Mouse (Mus musculus) hindbrain, embryonic 16.5 days (tissue): ENCODE measurements at regions not wholly inside any gene's neighbourhood (a gene's known extent, or its start where the extent isn't known, plus 50 kb on each side); places are given as distances from the start of the nearest gene placed in this dataset.

Experiments used
- ATAC-seq: fragments of 200-750 bp; cut with Nextera tagmentation; 2 replicates; pipeline ENCODE4 v1.8.0; 2017; ENCODE audit warnings: moderate TSS enrichment, moderate library complexity
- H3K27ac ChIP-seq: fragments of 300-500 bp; sonication (generic); 2 replicates; pipeline ENCODE4 v1.5.1; 2014; ENCODE audit warnings: low read depth, mild to moderate bottlenecking, control low read depth, low read length, moderate library complexity
- H3K27me3 ChIP-seq: fragments of 300-500 bp; sonication (generic); replicated peaks from 2 replicates; pipeline ENCODE4 v1.6.1; 2014; ENCODE audit warnings: low read length; ENCODE audit not compliant: control insufficient read depth, insufficient read depth
- H3K36me3 ChIP-seq: fragments of 300-500 bp; sonication (generic); 2 replicates; pipeline ENCODE4 v1.6.1; 2014; ENCODE audit warnings: mild to moderate bottlenecking, low read length, moderate library complexity, mixed read lengths; ENCODE audit not compliant: control insufficient read depth, insufficient read depth
- H3K4me1 ChIP-seq: fragments of 300-500 bp; sonication (generic); 2 replicates; pipeline ENCODE4 v1.6.1; 2014; ENCODE audit warnings: low read depth, low read length; ENCODE audit not compliant: control insufficient read depth, insufficient read depth
- H3K4me2 ChIP-seq: fragments of 300-500 bp; sonication (generic); 2 replicates; pipeline ENCODE4 v1.6.1; 2014; ENCODE audit warnings: mild to moderate bottlenecking, low read length, control low read depth, moderate library complexity
- H3K4me3 ChIP-seq: fragments of 300-500 bp; sonication (generic); 2 replicates; pipeline ENCODE4 v1.5.1; 2014; ENCODE audit warnings: mild to moderate bottlenecking, low read length, control low read depth, moderate library complexity
- H3K9ac ChIP-seq: fragments of 300-500 bp; sonication (generic); 2 replicates; pipeline ENCODE4 v1.6.1; 2014; ENCODE audit warnings: low read depth, mild to moderate bottlenecking, control low read depth, low read length, moderate library complexity
- H3K9me3 ChIP-seq: fragments of 300-500 bp; sonication (generic); 2 replicates; pipeline ENCODE4 v1.6.1; 2014; ENCODE audit warnings: mild to moderate bottlenecking, low read length, moderate library complexity; ENCODE audit not compliant: control insufficient read depth
- WGBS: fragments of 180-500 bp; shearing (Covaris S2); extraction: QIAGEN DNeasy Blood & Tissue Kit; methylation state at CpG from one replicate; pipeline ENCODE4 v1.1.7; 2014; 5-methylcytosine and 5-hydroxymethylcytosine counted together

- 97% methylated on average over 8 of the region's 8 CpGs for WGBS
- H3K9ac ChIP-seq, result no peak overlapping the region
- H3K4me2 ChIP-seq, result no peak overlapping the region
- no peaks in the 10 kb centered on the region for H3K4me1 ChIP-seq
- H3K27ac ChIP-seq, result no peak overlapping the region
- no peak overlapping the region for H3K4me3 ChIP-seq
- ATAC-seq, result no peak
- no peaks in the 10 kb centered on the region for H3K27me3 ChIP-seq
- H3K9me3 ChIP-seq, result no peaks in the 10 kb centered on the region
- no peaks in the 10 kb centered on the region for H3K36me3 ChIP-seq
Measured at GRCm38 (mm10) chr17:52031079-52031478, 198.0 kb upstream of the Satb1 start.

DNA sequence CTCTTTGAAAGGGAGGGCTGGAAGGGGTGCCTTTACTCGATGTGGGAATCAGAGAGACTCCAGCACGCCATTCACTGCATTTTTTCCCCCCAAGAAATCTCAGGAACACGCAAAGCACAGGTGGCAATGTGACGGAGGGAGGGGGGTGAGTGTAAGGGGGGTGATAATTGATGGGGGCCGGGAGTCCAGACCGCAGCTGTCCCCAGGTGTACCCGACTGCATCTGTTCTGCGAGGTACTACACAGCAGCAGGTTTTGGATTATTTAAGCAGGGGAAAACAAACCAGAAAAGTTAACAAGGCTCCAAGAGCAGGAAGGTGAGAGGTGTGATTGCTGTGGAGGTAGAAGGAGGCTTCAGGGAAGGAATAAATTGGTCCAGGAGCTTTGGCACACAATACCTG is 153.8 kb upstream of the Satb1 start:
- Histone ChIP-seq H3K9ac (no peak overlapping the region), H3K27ac (no peak overlapping the region), H3K9me3 (no peaks in the 10 kb centered on the region), H3K4me3 (no peak overlapping the region), H3K36me3 (no peaks in the 10 kb centered on the region), H3K27me3 (no peaks in the 10 kb centered on the region), H3K4me1 (no peaks in the 10 kb centered on the region), H3K4me2 (no peak overlapping the region)
- 60% methylated on average over 8 of the region's 8 CpGs for WGBS
- ATAC-seq, result 0 out of 2 replicates have a peak, but pooled peaks have one; percentile 37

DNA sequence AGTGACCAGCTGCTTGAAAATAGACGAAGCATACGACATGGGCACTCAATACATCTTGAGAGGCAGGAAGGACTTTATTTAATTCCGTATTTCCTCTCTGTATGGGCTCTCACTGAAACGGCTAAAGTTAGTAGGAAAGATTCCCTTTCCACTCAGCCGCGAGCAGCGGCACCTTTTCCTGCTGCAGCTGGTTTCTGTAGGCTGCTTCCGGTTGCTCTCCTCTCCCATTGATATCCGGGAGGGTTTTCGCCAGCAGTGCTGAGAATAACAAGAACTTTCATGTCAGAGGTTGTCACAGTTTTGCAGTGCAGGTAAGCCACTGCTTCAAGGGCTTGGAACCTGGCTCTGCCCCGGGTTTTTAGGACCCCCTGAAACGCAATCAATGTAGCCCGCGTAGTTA is 153.1 kb upstream of the Satb1 start:
- 74% methylated on average over 14 of the region's 14 CpGs for WGBS
- no peak overlapping the region for H3K4me3 ChIP-seq
- no peak overlapping the region for H3K9ac ChIP-seq
- H3K36me3 ChIP-seq, result no peaks in the 10 kb centered on the region
- no peak for ATAC-seq
- H3K27me3 ChIP-seq, result no peaks in the 10 kb centered on the region
- no peaks in the 10 kb centered on the region for H3K4me1 ChIP-seq
- no peak overlapping the region for H3K27ac ChIP-seq
- no peaks in the 10 kb centered on the region for H3K9me3 ChIP-seq
- no peak overlapping the region for H3K4me2 ChIP-seq

DNA sequence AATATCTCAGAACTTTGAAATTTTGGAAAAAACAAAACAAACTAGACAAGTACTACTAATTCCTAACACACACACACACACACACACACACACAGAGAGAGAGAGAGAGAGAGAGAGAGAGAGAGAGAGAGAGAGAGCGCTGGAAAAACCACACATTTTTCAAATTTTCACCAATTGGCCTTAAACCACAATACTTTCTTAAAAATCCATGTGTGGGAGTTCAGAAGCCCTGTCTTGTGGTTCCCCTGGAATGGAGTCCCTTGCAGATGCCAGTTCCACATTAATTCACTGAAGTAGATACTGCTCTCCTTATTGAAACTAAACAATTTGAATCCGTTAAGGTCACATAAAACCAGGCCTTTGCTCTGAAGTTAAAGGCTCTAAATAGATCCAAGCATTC is 146.0 kb upstream of the Satb1 start:
- Histone ChIP-seq H3K36me3 (no peaks in the 10 kb centered on the region), H3K27ac (no peak overlapping the region), H3K4me3 (no peak overlapping the region), H3K4me1 (no peaks in the 10 kb centered on the region), H3K4me2 (no peak overlapping the region), H3K27me3 (no peaks in the 10 kb centered on the region), H3K9ac (no peak overlapping the region), H3K9me3 (no peaks in the 10 kb centered on the region)
- 82% methylated on average over 2 of the region's 2 CpGs for WGBS
- no peak for ATAC-seq

- ATAC-seq, result no peak
- Histone ChIP-seq H3K9me3 (no peaks in the 10 kb centered on the region), H3K27ac (no peak overlapping the region), H3K36me3 (no peaks in the 10 kb centered on the region), H3K4me1 (no peaks in the 10 kb centered on the region), H3K4me3 (no peak overlapping the region), H3K9ac (no peak overlapping the region), H3K27me3 (no peaks in the 10 kb centered on the region), H3K4me2 (no peak overlapping the region)
- 28% methylated on average over 3 of the region's 3 CpGs for WGBS
Measured at GRCm38 (mm10) chr17:51971444-51971843, 138.4 kb upstream of the Satb1 start.

- Histone ChIP-seq H3K4me1 (no peaks in the 10 kb centered on the region), H3K27ac (no peak overlapping the region), H3K36me3 (no peaks in the 10 kb centered on the region), H3K4me2 (no peak overlapping the region), H3K4me3 (no peak overlapping the region), H3K9me3 (no peaks in the 10 kb centered on the region), H3K27me3 (no peaks in the 10 kb centered on the region), H3K9ac (no peak overlapping the region)
- ATAC-seq, result no peak
- WGBS, result 80% methylated on average over 11 of the region's 11 CpGs
Measured at GRCm38 (mm10) chr17:51966573-51967284, 133.6 kb upstream of the Satb1 start.

- no peak overlapping the region for H3K4me3 ChIP-seq
- no peak overlapping the region for H3K4me2 ChIP-seq
- ATAC-seq, result no peak
- WGBS, result 82% methylated on average over 12 of the region's 12 CpGs
- H3K27me3 ChIP-seq, result no peaks in the 10 kb centered on the region
- no peak overlapping the region for H3K9ac ChIP-seq
- H3K27ac ChIP-seq, result no peak overlapping the region
- H3K36me3 ChIP-seq, result no peaks in the 10 kb centered on the region
- H3K9me3 ChIP-seq, result no peaks in the 10 kb centered on the region
- no peaks in the 10 kb centered on the region for H3K4me1 ChIP-seq
Measured at GRCm38 (mm10) chr17:51962529-51963110, 129.5 kb upstream of the Satb1 start.

GRCm38 (mm10) chr17:51961337-51961736 is 128.2 kb upstream of the Satb1 start:
- Histone ChIP-seq H3K4me1 (no peaks in the 10 kb centered on the region), H3K4me2 (no peak overlapping the region), H3K9me3 (no peaks in the 10 kb centered on the region), H3K4me3 (no peak overlapping the region), H3K9ac (no peak overlapping the region), H3K27ac (no peak overlapping the region), H3K27me3 (no peaks in the 10 kb centered on the region), H3K36me3 (no peaks in the 10 kb centered on the region)
- 83% methylated on average over 4 of the region's 4 CpGs for WGBS
- no peak for ATAC-seq

DNA sequence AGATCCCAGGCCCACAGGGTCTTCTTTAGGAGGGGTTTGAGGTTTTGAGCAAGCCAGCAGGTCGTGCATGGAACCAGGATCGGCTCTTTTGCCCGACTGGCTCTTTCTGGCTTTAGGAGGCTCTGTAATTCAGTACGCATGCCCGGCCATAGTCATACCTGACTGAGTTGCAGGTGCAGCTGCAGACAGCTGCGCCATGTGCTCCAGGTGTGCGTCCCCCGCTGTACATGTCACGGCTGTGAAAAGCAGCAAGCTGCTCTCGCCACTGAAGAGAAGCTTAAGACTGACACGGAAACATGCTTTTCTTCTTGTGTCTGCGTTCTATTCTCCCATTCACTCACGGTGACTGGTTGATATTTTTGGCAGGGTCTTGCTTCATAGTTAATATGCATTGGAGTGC is 123.2 kb upstream of the Satb1 start:
- no peaks in the 10 kb centered on the region for H3K9me3 ChIP-seq
- H3K36me3 ChIP-seq, result no peaks in the 10 kb centered on the region
- no peak overlapping the region for H3K4me2 ChIP-seq
- WGBS, result 89% methylated on average over 13 of the region's 13 CpGs
- no peaks in the 10 kb centered on the region for H3K27me3 ChIP-seq
- no peaks in the 10 kb centered on the region for H3K4me1 ChIP-seq
- H3K4me3 ChIP-seq, result no peak overlapping the region
- H3K9ac ChIP-seq, result no peak overlapping the region
- no peak overlapping the region for H3K27ac ChIP-seq
- no peak for ATAC-seq
